Mouse (Mus musculus) liver, embryonic 14.5 days (tissue): ENCODE data around the gene Fyn. TPM values are rescaled to one million over a fixed set of nuclear protein-coding genes. Genes with fewer than 3 reads are reported as not detected.

Source experiments
- ATAC-seq: fragments of 200-750 bp; cut with Nextera tagmentation; 2 replicates; pipeline ENCODE4 v1.8.0; 2017; ENCODE audit warnings: moderate number of reproducible peaks, mild to moderate bottlenecking, moderate library complexity; ENCODE audit not compliant: insufficient read depth
- DNase-seq, 3 experiments: peaks; one replicate each; pipeline ENCODE4 v3.0.0-alpha.2; 2012 to 2013; ENCODE audit warnings: low read depth in 3 of 3, low spot score in 3 of 3
- H3K27ac ChIP-seq: fragments of 300-500 bp; sonication (generic); 2 replicates; pipeline ENCODE4 v1.5.1; 2014; ENCODE audit warnings: moderate library complexity, mild to moderate bottlenecking, control low read depth, inconsistent platforms
- H3K27me3 ChIP-seq: fragments of 300-500 bp; sonication (generic); 2 replicates; pipeline ENCODE4 v1.6.1; 2014; ENCODE audit warnings: mild to moderate bottlenecking, low read length, moderate library complexity; ENCODE audit not compliant: control insufficient read depth, insufficient read depth
- H3K36me3 ChIP-seq: fragments of 300-500 bp; sonication (generic); replicated peaks from 2 replicates; pipeline ENCODE4 v1.6.1; 2014; ENCODE audit warnings: low read depth; ENCODE audit not compliant: control insufficient read depth, insufficient read depth
- H3K4me1 ChIP-seq, 2 experiments: fragments of 200-500 bp in 1 of 2; fragments of 300-500 bp in 1 of 2; sonication (generic) in 1 of 2; replicated peaks; 2 replicates each; pipeline ENCODE4 v1.6.1; 2012 to 2014; ENCODE audit warnings: antibody characterized with exemption in 1 of 2, inconsistent platforms in 1 of 2, low read length in 1 of 2; ENCODE audit not compliant: control insufficient read depth in 2 of 2, insufficient read depth in 2 of 2
- H3K4me2 ChIP-seq: fragments of 300-500 bp; sonication (generic); 2 replicates; pipeline ENCODE4 v1.6.1; 2014; ENCODE audit warnings: low read depth, mild to moderate bottlenecking, control low read depth, moderate library complexity
- H3K4me3 ChIP-seq, 2 experiments: fragments of 200-500 bp in 1 of 2; fragments of 300-500 bp in 1 of 2; sonication (generic) in 1 of 2; 2 replicates each; pipeline ENCODE4 v1.5.1; 2012 to 2014; ENCODE audit warnings: low read depth in 2 of 2, low read length in 2 of 2, mild to moderate bottlenecking in 2 of 2, control low read depth in 1 of 2, inconsistent platforms in 1 of 2, moderate library complexity in 1 of 2; ENCODE audit not compliant: insufficient read depth in 1 of 2
- H3K9ac ChIP-seq: fragments of 300-500 bp; sonication (generic); replicated peaks from 2 replicates; pipeline ENCODE4 v1.6.1; 2014; ENCODE audit warnings: mild to moderate bottlenecking, control low read depth, moderate library complexity
- H3K9me3 ChIP-seq: fragments of 300-500 bp; sonication (generic); 2 replicates; pipeline ENCODE4 v1.6.1; 2016; ENCODE audit warnings: low read length, mixed read lengths; ENCODE audit not compliant: control insufficient read depth
- CTCF ChIP-seq: IDR thresholded peaks from 2 replicates; pipeline ENCODE4 v1.5.1; 2016; ENCODE audit warnings: antibody characterized with exemption, low read depth, control low read depth
- WGBS: fragments of 180-500 bp; shearing (Covaris S2); extraction: QIAGEN DNeasy Blood & Tissue Kit; methylation state at CpG from one replicate; pipeline ENCODE4 v1.1.7; 2014; ENCODE audit not compliant: insufficient replicate concordance; 5-methylcytosine and 5-hydroxymethylcytosine counted together
- polyA plus RNA-seq, 2 experiments: library from polyadenylated mRNA; depleted of rRNA in 1 of 2; stranded (reverse) in 1 of 2; unstranded in 1 of 2; fragments of >200 nt; fragmentation: Nextera tagmentation in 1 of 2; extraction: Ambion mirVana in 1 of 2; gene quantifications; 2 replicates each; pipeline versions ENCODE4 v1.2.1 to v1.2.3; 2012 to 2014

Fyn gene
- polyA plus RNA-seq, 2 experiments: 8.2 to 9.8 TPM

GRCm38 (mm10) chr10:39614676-39615075 is 246.0 kb downstream of the Fyn start:
- DNase-seq (no peak), ATAC-seq (no peak)
- no peaks in the 10 kb centered on the region for H3K9me3 ChIP-seq
- WGBS: 46% methylated on average over 6 of the region's 6 CpGs
- no peak overlapping the region for H3K4me2 ChIP-seq
- no peak for TF ChIP-seq CTCF
- H3K4me1 ChIP-seq: 0 out of 4 replicates have a peak, but pooled peaks cover 0 to 2% of the 10 kb centered on the region in 2 experiments
- no peaks in the 10 kb centered on the region for H3K27me3 ChIP-seq
- H3K9ac ChIP-seq: no peak overlapping the region
- no peaks in the 10 kb centered on the region for H3K36me3 ChIP-seq
- H3K4me3 ChIP-seq: no peak overlapping the region
- H3K27ac ChIP-seq: no peak overlapping the region

Other genes with a start within 250 kb of the Fyn start
- gene Fam229b, start 234.9 kb upstream of the Fyn start, polyA plus RNA-seq (2012; rRNA removed): 0.41 TPM in 2 replicates
- 0.29 and 1.6 TPM in 2 replicates for gene Fam229b, start 234.9 kb upstream of the Fyn start, polyA plus RNA-seq (2014; fragmentation: Nextera tagmentation; extraction: Ambion mirVana)
- 3.8 and 5.0 TPM in 2 replicates for gene Tube1, start 234.9 kb upstream of the Fyn start, polyA plus RNA-seq (2012; rRNA removed)
- gene Tube1, start 234.9 kb upstream of the Fyn start, polyA plus RNA-seq (2014; fragmentation: Nextera tagmentation; extraction: Ambion mirVana): 5.2 and 6.1 TPM in 2 replicates
- gene Ccn6, start 205.1 kb upstream of the Fyn start, polyA plus RNA-seq (2012; rRNA removed): not detected in 2 replicates
- gene Ccn6, start 205.1 kb upstream of the Fyn start, polyA plus RNA-seq (2014; fragmentation: Nextera tagmentation; extraction: Ambion mirVana): 0.08 and 0.15 TPM in 2 replicates
- 0.69 and 1.3 TPM in 2 replicates for gene Traf3ip2, start 244.1 kb downstream of the Fyn start, polyA plus RNA-seq (2012; rRNA removed)
- gene Traf3ip2, start 244.1 kb downstream of the Fyn start, polyA plus RNA-seq (2014; fragmentation: Nextera tagmentation; extraction: Ambion mirVana): 0.73 and 1.2 TPM in 2 replicates